In genomic region chr19:44301176-44301575, GRCm38 (mm10) we compare ENCODE assay signal across 8 mouse cellular contexts. TPM values are rescaled to one million over a fixed set of nuclear protein-coding genes. Genes with fewer than 3 reads are reported as not detected.
DNase-seq lines count a peak whose midpoint lies in the region; ATAC-seq and TF ChIP-seq lines count a peak whose summit lies in the region.

No protein-coding gene starts in this region.

- H3K9ac ChIP-seq in hindbrain, postnatal 0 days (replicated peaks; ENCODE audit: low read length), result no peak overlapping the region
- 0 out of 2 replicates have a peak overlapping the region, but pooled peaks have one; percentile 29 for H3K9ac ChIP-seq in midbrain, postnatal 0 days (replicated peaks; ENCODE audit: low read length, poor library complexity, severe bottlenecking)

- no peaks in the 10 kb centered on the region for H3K9me3 ChIP-seq in hindbrain, postnatal 0 days (ENCODE audit: low read length)
- H3K9me3 ChIP-seq in midbrain, postnatal 0 days (ENCODE audit: low read length), result no peaks in the 10 kb centered on the region

- DNase-seq in layer of hippocampus, adult 2 months (ENCODE audit: low spot score in 2 of 2), result no peak
- no peak for DNase-seq in layer of hippocampus, postnatal 25 days (ENCODE audit: extremely low spot score in 1 of 2, low spot score in 1 of 2)
- DNase-seq in brain, embryonic 14.5 days (ENCODE audit: low read depth), result peak; percentile 51
- no peak for DNase-seq in hindbrain, postnatal 0 days (ENCODE audit: low spot score)
- DNase-seq in midbrain, postnatal 0 days (ENCODE audit: low spot score), result peak; percentile 48
- DNase-seq in thymus, postnatal 10 days (ENCODE audit: low spot score in 2 of 2), result no peak
- no peak for DNase-seq in heart, postnatal 25 days (ENCODE audit: low spot score)

- H3K36me3 ChIP-seq in hindbrain, postnatal 0 days (ENCODE audit: insufficient read depth, low read length), result peaks cover 64% of the 10 kb centered on the region
- H3K36me3 ChIP-seq in midbrain, postnatal 0 days (ENCODE audit: insufficient read depth, low read length), result peaks cover 72% of the 10 kb centered on the region

- no peaks in the 10 kb centered on the region for H3K27me3 ChIP-seq in hindbrain, postnatal 0 days (ENCODE audit: insufficient read depth, low read length)
- H3K27me3 ChIP-seq in midbrain, postnatal 0 days (ENCODE audit: insufficient read depth, low read length), result no peaks in the 10 kb centered on the region

- TF ChIP-seq CTCF in layer of hippocampus, adult 2 months (conservative IDR thresholded peaks at IDR 0.05), result no peak
- no peak for TF ChIP-seq CTCF in brain, embryonic 14.5 days (IDR thresholded peaks at IDR 0.05; ENCODE audit: borderline replicate concordance, extremely low read depth, insufficient read depth, insufficient read length)
- TF ChIP-seq CTCF in hindbrain, postnatal 0 days (IDR thresholded peaks at IDR 0.05; ENCODE audit: low read depth), result no peak
- no peak for TF ChIP-seq CTCF in midbrain, postnatal 0 days (IDR thresholded peaks at IDR 0.05)

- H3K4me2 ChIP-seq in hindbrain, postnatal 0 days (ENCODE audit: low read depth, low read length), result no peak overlapping the region
- H3K4me2 ChIP-seq in midbrain, postnatal 0 days (ENCODE audit: low read depth, low read length, poor library complexity, severe bottlenecking), result no peak overlapping the region

- WGBS in hindbrain, postnatal 0 days, result 48% methylated on average over 16 of the region's 16 CpGs
- 64% methylated on average over 16 of the region's 16 CpGs for WGBS in midbrain, postnatal 0 days

- peaks cover 30% of the 10 kb centered on the region for H3K4me1 ChIP-seq in hindbrain, postnatal 0 days (ENCODE audit: insufficient read depth, low read length)
- peaks cover 24% of the 10 kb centered on the region for H3K4me1 ChIP-seq in midbrain, postnatal 0 days (ENCODE audit: insufficient read depth, low read length)

- no peak for TF ChIP-seq POLR2A in brain, embryonic 14.5 days (IDR thresholded peaks at IDR 0.05; ENCODE audit: borderline replicate concordance, extremely low read depth, insufficient read depth, insufficient read length, poor library complexity, severe bottlenecking)

- intact Hi-C loops in heart, postnatal 25 days (cut with DNase I), result no loop called here

- H3K4me3 ChIP-seq in layer of hippocampus, adult 2 months, result peak overlapping the region; percentile 20; the same call in 1 of the 2 replicates
- no peak overlapping the region for H3K4me3 ChIP-seq in hindbrain, postnatal 0 days (ENCODE audit: low read length)
- no peak overlapping the region for H3K4me3 ChIP-seq in midbrain, postnatal 0 days (ENCODE audit: low read depth, low read length)

- ATAC-seq in hindbrain, postnatal 0 days, result no peak
- no peak for ATAC-seq in midbrain, postnatal 0 days (ENCODE audit: low FRiP score)
- no peak for ATAC-seq in monocyte, adult 5-6 weeks (replicated peaks; ENCODE audit: insufficient number of reproducible peaks, low FRiP score, low TSS enrichment, poor library complexity, severe bottlenecking)

- peak overlapping the region; percentile 72 for H3K27ac ChIP-seq in layer of hippocampus, adult 2 months
- peak overlapping the region; percentile 36 for H3K27ac ChIP-seq in hindbrain, postnatal 0 days
- no peak overlapping the region for H3K27ac ChIP-seq in midbrain, postnatal 0 days (ENCODE audit: low read depth, low read length)

RNA-seq across cellular contexts. Expression of gene Scd2, which starts 7.7 kb away (rescaled TPM):
- 100 to 1,000 TPM; 597 to 622 TPM for total RNA-seq in layer of hippocampus, adult 2 months (2021)
- 100 to 1,000 TPM; 642 to 712 TPM for total RNA-seq in layer of hippocampus, postnatal 25 days (2021)
- 346 and 452 TPM in 2 replicates for polyA plus RNA-seq in brain, embryonic 14.5 days (2012; rRNA removed)
- total RNA-seq in hindbrain, postnatal 0 days (2014; rRNA removed), result 1,071 and 1,235 TPM in 2 replicates
- 274 and 291 TPM in 2 replicates for polyA plus RNA-seq in hindbrain, postnatal 0 days (2015; fragmentation: Nextera tagmentation; extraction: Ambion mirVana)
- total RNA-seq in midbrain, postnatal 0 days (2014; rRNA removed), result 905 and 948 TPM in 2 replicates
- polyA plus RNA-seq in midbrain, postnatal 0 days (2015; fragmentation: Nextera tagmentation; extraction: Ambion mirVana), result 224 and 226 TPM in 2 replicates
- 10 to 100 TPM; 12.5 to 13.1 TPM for total RNA-seq in heart, postnatal 25 days (2021)
- total RNA-seq in monocyte, adult 5-6 weeks (2017), result 38.6 to 52.6 TPM (median 50.7 TPM) in 3 replicates

RNA-seq across cellular contexts. Expression of gene Scd4, which starts 31.7 kb away (rescaled TPM):
- 1 to 10 TPM; 2.3 to 2.5 TPM for total RNA-seq in layer of hippocampus, adult 2 months (2021)
- 1 to 10 TPM; 2.8 to 2.9 TPM for total RNA-seq in layer of hippocampus, postnatal 25 days (2021)
- polyA plus RNA-seq in brain, embryonic 14.5 days (2012; rRNA removed), result 0.19 and 0.30 TPM in 2 replicates
- total RNA-seq in hindbrain, postnatal 0 days (2014; rRNA removed), result 0.84 and 1.5 TPM in 2 replicates
- 0.09 and 0.16 TPM in 2 replicates for polyA plus RNA-seq in hindbrain, postnatal 0 days (2015; fragmentation: Nextera tagmentation; extraction: Ambion mirVana)
- 0.33 and 0.44 TPM in 2 replicates for total RNA-seq in midbrain, postnatal 0 days (2014; rRNA removed)
- 0.17 TPM in 1 of 2 replicates, not detected in the other for polyA plus RNA-seq in midbrain, postnatal 0 days (2015; fragmentation: Nextera tagmentation; extraction: Ambion mirVana)
- 1 to 10 TPM; 6.5 to 9.2 TPM for total RNA-seq in heart, postnatal 25 days (2021)
- 1.7 TPM in 1 of 3 replicates, not detected in the others for total RNA-seq in monocyte, adult 5-6 weeks (2017)

Comparison
In these comparisons a context has a peak if more than half of its experiments do, and no peak if none do; other contexts are left out.
1. DNase-seq: peak in brain, embryonic 14.5 days (single experiment) and midbrain, postnatal 0 days (single experiment); none in layer of hippocampus, adult 2 months (0 of 2), layer of hippocampus, postnatal 25 days (0 of 2), hindbrain, postnatal 0 days (single experiment), thymus, postnatal 10 days (0 of 2) and heart, postnatal 25 days (single experiment).
2. RNA of gene Scd2, which starts 7.7 kb away (total RNA-seq): 1,071 to 1,235 TPM in hindbrain, postnatal 0 days, 905 to 948 TPM in midbrain, postnatal 0 days, 642 to 712 TPM in layer of hippocampus, postnatal 25 days and 597 to 622 TPM in layer of hippocampus, adult 2 months; 38.6 to 52.6 TPM in monocyte, adult 5-6 weeks and 12.5 to 13.1 TPM in heart, postnatal 25 days; every median in the first group is over 10 times any median in the second.